Mouse (Mus musculus): ENCODE data around the gene Gm3409.

DNA sequence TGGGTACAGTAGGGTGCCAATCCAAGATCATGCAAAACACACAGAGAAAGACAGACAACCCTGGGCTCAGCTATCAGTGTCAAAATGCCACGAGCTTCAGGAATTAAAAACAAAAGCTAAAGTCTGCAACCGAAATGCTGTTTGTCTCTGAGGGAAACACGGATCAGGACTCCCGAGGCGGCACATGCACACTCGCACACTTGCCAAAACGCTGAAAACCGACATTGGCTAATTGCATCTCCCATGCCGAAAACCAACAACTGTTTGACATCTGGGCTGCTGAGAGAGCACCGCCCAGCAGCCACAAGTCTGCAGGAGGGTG, 46.7 kb downstream of the Gm3409 start:
- no peak for TF ChIP-seq TAL1 (IDR thresholded peaks at IDR 0.05; ENCODE audit: low read length)
- no peak for TF ChIP-seq GATA1 (IDR thresholded peaks at IDR 0.05; ENCODE audit: low read length)

All from erythroblast, embryonic 14.5 days (primary cell).